Mouse (Mus musculus) bone marrow macrophage, adult 2 months (primary cell): ENCODE results near the gene Tbr1.

Experiments
- CTCF ChIP-seq: IDR thresholded peaks from 2 replicates; pipeline ENCODE4 v1.5.1; 2012; ENCODE audit warnings: low read depth, mild to moderate bottlenecking, low read length, moderate library complexity
- POLR2A ChIP-seq: IDR thresholded peaks from 2 replicates; pipeline ENCODE4 v1.6.1; 2012; ENCODE audit warnings: mild to moderate bottlenecking, low read depth, low read length, borderline replicate concordance

GRCm38 (mm10) chr2:61811163-61811506 is 8.4 kb downstream of the Tbr1 start:
- no peak for TF ChIP-seq POLR2A
- TF ChIP-seq CTCF, result no peak
